Mouse (Mus musculus) liver, adult 2 months (tissue): ENCODE measurements around the gene Cacna1g. TPM values are rescaled to one million over a fixed set of nuclear protein-coding genes. Genes with fewer than 3 reads are reported as not detected.

Experiments used
- DNase-seq: peaks from one replicate; pipeline ENCODE4 v3.0.0-alpha.2; 2011; ENCODE audit warnings: low read depth, low spot score; ENCODE audit errors: extremely low read depth
- H3K27ac ChIP-seq: fragments of 200-500 bp; replicated peaks from 2 replicates; pipeline ENCODE4 v1.5.1; 2012; ENCODE audit warnings: low read depth, mild to moderate bottlenecking, control low read depth, inconsistent platforms, low read length; ENCODE audit not compliant: insufficient read depth
- H3K27me3 ChIP-seq: fragments of 200-500 bp; 2 replicates; pipeline ENCODE4 v1.6.1; 2012; ENCODE audit warnings: mild to moderate bottlenecking, moderate library complexity, low read length, inconsistent platforms; ENCODE audit not compliant: control insufficient read depth, insufficient read depth
- H3K36me3 ChIP-seq: fragments of 200-500 bp; 2 replicates; pipeline ENCODE4 v1.6.1; 2012; ENCODE audit warnings: low read length, inconsistent platforms; ENCODE audit not compliant: control insufficient read depth, insufficient read depth
- H3K4me1 ChIP-seq: fragments of 200-500 bp; 2 replicates; pipeline ENCODE4 v1.6.1; 2011; ENCODE audit warnings: low read length; ENCODE audit not compliant: control insufficient read depth, insufficient read depth
- H3K4me3 ChIP-seq: fragments of 200-500 bp; 2 replicates; pipeline ENCODE4 v1.5.1; 2011; ENCODE audit warnings: low read depth, mild to moderate bottlenecking, control low read depth, low read length, moderate library complexity; ENCODE audit not compliant: insufficient read depth
- H3K79me2 ChIP-seq: fragments of 200-500 bp; 2 replicates; pipeline ENCODE4 v1.6.1; 2012; ENCODE audit warnings: inconsistent platforms, mild to moderate bottlenecking, low read length, moderate library complexity; ENCODE audit not compliant: control insufficient read depth, insufficient read depth
- H3K9ac ChIP-seq: fragments of 200-500 bp; 2 replicates; pipeline ENCODE4 v1.6.1; 2012; ENCODE audit warnings: low read depth, mild to moderate bottlenecking, control low read depth, inconsistent platforms, low read length
- CTCF ChIP-seq: fragments of 200-500 bp; IDR thresholded peaks from 2 replicates; pipeline ENCODE4 v1.5.1; 2011; ENCODE audit warnings: low read depth, low read length, control low read depth
- POLR2A ChIP-seq: fragments of 200-500 bp; IDR thresholded peaks from 2 replicates; pipeline ENCODE4 v1.6.1; 2011; ENCODE audit warnings: low read length, control low read depth; ENCODE audit not compliant: insufficient read depth; ENCODE audit errors: extremely low read depth
- WGBS: fragments of 180-500 bp; shearing (Covaris S2); methylation state at CpG from one replicate; pipeline ENCODE4 v1.1.7; 2018; 5-methylcytosine and 5-hydroxymethylcytosine counted together
- polyA plus RNA-seq: library from polyadenylated mRNA; depleted of rRNA; stranded (reverse); fragments of >200 nt; gene quantifications from 2 replicates; pipeline ENCODE4 v1.2.3, GENCODE M21; 2012
- total RNA-seq: library from RNA; depleted of rRNA; stranded (reverse); fragments of >200 nt; gene quantifications from 2 replicates; pipeline ENCODE4 v1.2.3, GENCODE M21; 2014

Gene Cacna1g
- total and polyA plus RNA-seq, 2 experiments = under 0.01 to 0.26 TPM

GRCm38 (mm10) chr11:94477651-94478050 lies 3.7 kb upstream of the Cacna1g start:
- 66% methylated on average over 6 of the region's 6 CpGs for WGBS
- Histone ChIP-seq H3K4me1 (peaks cover 6% of the 10 kb centered on the region), H3K27ac (no peak overlapping the region), H3K27me3 (peaks cover 12% of the 10 kb centered on the region), H3K79me2 (no peaks in the 10 kb centered on the region), H3K4me3 (no peak overlapping the region), H3K9ac (no peak overlapping the region), H3K36me3 (no peaks in the 10 kb centered on the region)
- TF ChIP-seq CTCF (no peak), POLR2A (no peak)
- no peak for DNase-seq

DNA sequence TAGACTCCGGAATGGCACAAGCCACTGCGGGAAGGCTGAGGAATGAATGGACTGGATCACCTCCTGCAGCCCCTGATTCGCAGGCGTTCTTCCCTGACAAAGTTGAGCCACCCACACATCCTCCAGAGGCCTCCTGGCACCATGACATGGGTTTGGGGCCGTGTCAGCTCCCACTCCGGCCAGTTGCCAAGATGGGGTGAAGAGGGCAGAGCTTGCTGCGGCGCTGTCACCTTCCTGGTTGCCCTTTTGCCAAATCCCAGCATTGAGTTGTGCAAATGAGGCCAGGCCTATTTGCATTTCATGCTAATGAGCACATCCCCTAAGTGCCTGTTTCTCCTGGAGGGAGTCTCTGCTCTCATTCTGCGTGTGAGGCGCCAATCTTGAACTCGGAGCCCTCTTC lies 1.7 kb upstream of the Cacna1g start:
- DNase-seq = peak; percentile 11
- Histone ChIP-seq H3K9ac (no peak overlapping the region), H3K27me3 (peaks cover 15% of the 10 kb centered on the region), H3K36me3 (no peaks in the 10 kb centered on the region), H3K27ac (no peak overlapping the region), H3K4me3 (no peak overlapping the region), H3K79me2 (no peaks in the 10 kb centered on the region), H3K4me1 (peaks cover 6% of the 10 kb centered on the region)
- TF ChIP-seq POLR2A (no peak), CTCF (no peak)
- WGBS = 23% methylated on average over 11 of the region's 11 CpGs

GRCm38 (mm10) chr11:94474544-94474910 lies 529 bp upstream of the Cacna1g start:
- no peak for DNase-seq
- H3K79me2 ChIP-seq = no peaks in the 10 kb centered on the region
- H3K4me1 ChIP-seq = peaks cover 6% of the 10 kb centered on the region
- H3K9ac ChIP-seq = no peak overlapping the region
- under 1% methylated on average over 11 of the region's 11 CpGs for WGBS
- no peak overlapping the region for H3K27ac ChIP-seq
- H3K27me3 ChIP-seq = peaks cover 15% of the 10 kb centered on the region
- H3K4me3 ChIP-seq = peak overlapping the region; percentile 53; the same call in 1 of the 2 replicates
- no peak for TF ChIP-seq CTCF
- TF ChIP-seq POLR2A = no peak
- no peaks in the 10 kb centered on the region for H3K36me3 ChIP-seq

DNA sequence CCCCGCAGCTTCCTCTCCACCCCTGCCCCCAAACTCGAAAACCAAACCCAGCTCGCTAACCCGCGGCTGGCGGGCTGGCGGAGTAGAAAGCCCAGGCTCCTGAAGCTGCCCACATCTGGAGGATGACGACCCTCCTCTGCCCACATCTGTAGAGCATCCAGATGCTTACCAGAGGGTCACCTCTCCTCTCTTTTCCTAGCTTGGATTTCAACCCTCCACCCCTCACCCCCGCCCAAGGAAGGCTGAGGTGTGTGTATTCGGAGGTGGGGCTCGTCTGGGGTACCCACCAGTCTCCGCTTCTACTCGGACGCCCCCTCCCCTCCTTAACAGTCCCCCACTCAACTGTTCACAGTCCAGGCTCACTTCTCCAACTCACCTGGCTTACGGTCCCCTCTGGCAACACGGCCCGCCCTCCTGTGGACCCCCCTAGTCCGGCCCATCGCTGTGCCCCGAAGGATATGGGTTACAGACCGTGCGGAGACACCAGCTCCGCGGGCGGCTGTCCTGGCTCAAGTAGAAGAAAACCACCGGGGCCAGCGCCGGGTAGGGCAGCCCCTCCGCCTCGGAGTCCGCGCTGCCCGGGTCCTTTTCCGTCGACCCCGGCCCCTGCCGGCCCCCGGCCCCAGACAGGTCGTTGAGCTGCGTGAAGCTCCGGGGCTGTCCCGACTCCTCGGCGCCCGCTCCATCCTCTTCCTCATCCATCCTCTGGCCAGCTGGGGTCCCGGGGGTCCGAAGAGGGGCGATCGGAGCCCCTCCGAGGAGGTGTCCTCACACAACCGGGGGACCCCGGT lies 887 bp downstream of the Cacna1g start:
- DNase-seq = no peak
- Histone ChIP-seq H3K27me3 (peaks cover 15% of the 10 kb centered on the region), H3K4me3 (no peak overlapping the region), H3K79me2 (no peaks in the 10 kb centered on the region), H3K9ac (no peak overlapping the region), H3K27ac (no peak overlapping the region), H3K4me1 (peaks cover 6% of the 10 kb centered on the region), H3K36me3 (no peaks in the 10 kb centered on the region)
- TF ChIP-seq CTCF (no peak), POLR2A (no peak)
- 6% methylated on average over 52 of the region's 52 CpGs for WGBS

DNA sequence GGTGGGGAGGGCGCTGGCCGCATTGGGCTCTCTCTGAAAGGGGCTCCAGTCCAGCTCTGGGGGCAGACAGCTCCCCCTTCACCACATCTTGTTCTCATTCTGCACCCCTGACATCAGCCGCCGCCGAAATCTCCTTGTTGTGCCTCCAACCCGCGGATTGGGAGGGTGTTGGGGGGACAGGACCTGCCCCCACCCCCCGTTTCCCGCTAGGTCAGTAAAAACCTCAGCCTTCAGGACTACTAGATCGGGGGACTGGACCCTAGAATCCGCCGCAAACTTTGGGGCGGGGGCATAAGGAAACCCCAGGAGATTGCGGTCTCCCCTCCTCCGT lies 1.4 kb downstream of the Cacna1g start:
- DNase-seq = no peak
- H3K27me3 ChIP-seq = peaks cover 15% of the 10 kb centered on the region
- H3K27ac ChIP-seq = no peak overlapping the region
- H3K4me3 ChIP-seq = no peak overlapping the region
- H3K79me2 ChIP-seq = no peaks in the 10 kb centered on the region
- TF ChIP-seq POLR2A = no peak
- no peak for TF ChIP-seq CTCF
- H3K9ac ChIP-seq = no peak overlapping the region
- 6% methylated on average over 15 of the region's 15 CpGs for WGBS
- peaks cover 6% of the 10 kb centered on the region for H3K4me1 ChIP-seq
- no peaks in the 10 kb centered on the region for H3K36me3 ChIP-seq

GRCm38 (mm10) chr11:94471740-94472584 lies 2.0 kb downstream of the Cacna1g start:
- H3K9ac ChIP-seq = no peak overlapping the region
- H3K27ac ChIP-seq = no peak overlapping the region
- WGBS = 20% methylated on average over 17 of the region's 17 CpGs
- H3K79me2 ChIP-seq = no peaks in the 10 kb centered on the region
- H3K27me3 ChIP-seq = peaks cover 15% of the 10 kb centered on the region
- no peaks in the 10 kb centered on the region for H3K36me3 ChIP-seq
- no peak for DNase-seq
- TF ChIP-seq POLR2A (no peak), CTCF (no peak)
- H3K4me3 ChIP-seq = no peak overlapping the region
- H3K4me1 ChIP-seq = peaks cover 6% of the 10 kb centered on the region
